Mouse (Mus musculus) large intestine, adult 2 months (tissue): ENCODE measurements around the gene Sardh. TPM values are rescaled to one million over a fixed set of nuclear protein-coding genes. Genes with fewer than 3 reads are reported as not detected.

ENCODE experiments used
- DNase-seq: peaks from one replicate; pipeline ENCODE4 v3.0.0-alpha.2; 2012; ENCODE audit warnings: low read depth, low spot score
- WGBS: fragments of 180-500 bp; shearing (Covaris S2); methylation state at CpG from one replicate; pipeline ENCODE4 v1.1.7; 2018; 5-methylcytosine and 5-hydroxymethylcytosine counted together
- polyA plus RNA-seq: library from polyadenylated mRNA; depleted of rRNA; stranded (reverse); fragments of >200 nt; gene quantifications from 2 replicates; pipeline ENCODE4 v1.2.3, GENCODE M21; 2012

Gene Sardh
- polyA plus RNA-seq, 1 experiment: 2.1 TPM

DNA sequence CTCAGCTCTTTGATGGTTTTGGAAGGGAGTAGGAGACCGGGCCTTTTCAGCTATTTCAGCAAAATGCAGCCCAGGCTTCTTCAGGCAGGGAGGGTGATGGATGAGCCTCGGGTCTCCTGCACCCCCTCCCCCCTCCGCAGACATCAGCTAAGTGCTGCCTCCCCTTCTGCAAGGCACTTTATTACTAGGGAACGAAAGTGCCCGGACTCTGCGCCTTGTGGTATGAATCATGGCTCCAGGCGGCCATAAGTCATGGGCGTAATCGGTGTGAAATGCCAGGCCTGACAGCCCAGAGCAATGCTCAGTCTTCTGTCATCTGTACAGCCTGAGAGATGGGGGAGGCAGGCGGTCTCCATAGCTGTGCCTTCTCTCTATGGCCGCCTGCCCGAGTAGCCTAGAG, 64.4 kb downstream of the Sardh start:
- WGBS: 54% methylated on average over 12 of the region's 12 CpGs
- no peak for DNase-seq

DNA sequence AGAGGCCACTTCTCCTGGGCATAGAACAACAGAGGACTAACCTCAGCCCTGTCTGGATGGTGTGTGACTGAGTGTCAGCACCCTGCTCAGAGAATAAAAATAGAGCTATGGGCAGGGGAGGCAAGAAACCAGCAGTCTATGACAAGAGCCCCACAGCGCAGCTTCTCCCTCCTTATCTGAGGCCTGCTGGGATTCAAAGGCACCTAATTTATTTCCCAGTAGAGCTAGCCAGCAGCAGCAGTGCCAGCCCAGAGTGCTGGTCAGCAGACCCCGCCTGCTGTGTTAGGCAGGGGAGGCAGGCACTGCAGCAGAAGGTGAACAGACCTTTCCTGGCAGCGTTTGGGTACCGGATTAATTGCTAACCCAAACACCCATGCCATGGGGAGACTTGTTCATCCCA, 66.2 kb downstream of the Sardh start:
- DNase-seq: no peak
- WGBS: 60% methylated on average over 4 of the region's 4 CpGs

DNA sequence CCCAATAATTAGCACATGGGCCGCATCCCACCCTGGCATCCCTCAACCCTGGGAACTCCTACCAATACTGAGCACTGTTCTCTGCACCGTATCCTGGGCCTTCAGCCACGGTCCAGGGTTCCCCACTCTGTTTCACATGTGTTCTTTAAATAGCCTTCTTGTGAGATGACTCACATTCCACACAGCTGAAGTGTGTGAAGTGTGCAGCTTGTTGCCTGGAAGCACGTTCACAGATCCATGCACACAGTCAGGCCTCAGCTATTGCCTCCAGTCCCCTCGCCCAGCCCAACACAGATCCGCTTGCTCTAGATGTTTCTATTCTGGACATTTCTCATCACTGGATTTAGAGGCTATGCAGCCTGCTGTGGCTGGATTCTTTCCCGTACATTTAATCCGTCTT, 69.0 kb downstream of the Sardh start:
- no peak for DNase-seq

DNA sequence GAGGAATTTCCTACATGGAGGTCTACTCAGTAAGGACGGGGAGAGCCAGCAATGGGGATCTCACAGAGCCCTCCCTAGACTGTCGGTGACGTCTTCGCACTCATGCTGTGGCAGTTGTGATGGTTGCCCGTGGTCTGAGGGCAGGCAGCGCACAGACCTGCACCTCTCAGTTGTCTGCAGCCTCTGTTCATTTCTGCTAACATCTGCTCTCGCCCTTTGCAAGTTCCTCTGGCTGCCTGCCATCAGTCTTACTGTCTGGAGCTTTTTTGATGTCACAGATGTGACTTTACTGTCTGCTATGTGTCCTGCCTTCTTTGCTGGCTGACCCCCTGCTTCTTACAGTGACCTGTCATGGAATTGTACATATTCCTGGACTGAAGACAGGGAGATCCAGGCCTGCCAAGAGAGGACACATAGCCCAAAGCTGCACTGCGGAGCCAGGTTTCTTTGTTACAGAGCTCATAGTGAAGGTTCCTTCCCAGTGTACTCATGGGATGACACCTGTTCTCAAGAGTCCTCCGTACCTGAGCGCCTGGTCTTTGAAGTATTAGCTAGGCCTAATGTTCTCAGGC, 72.4 kb downstream of the Sardh start:
- 72% methylated on average over 10 of the region's 10 CpGs for WGBS

More for the DNA sequence above, 69.0 kb downstream of the Sardh start:
- 62% methylated on average over 8 of the region's 8 CpGs for WGBS

DNA sequence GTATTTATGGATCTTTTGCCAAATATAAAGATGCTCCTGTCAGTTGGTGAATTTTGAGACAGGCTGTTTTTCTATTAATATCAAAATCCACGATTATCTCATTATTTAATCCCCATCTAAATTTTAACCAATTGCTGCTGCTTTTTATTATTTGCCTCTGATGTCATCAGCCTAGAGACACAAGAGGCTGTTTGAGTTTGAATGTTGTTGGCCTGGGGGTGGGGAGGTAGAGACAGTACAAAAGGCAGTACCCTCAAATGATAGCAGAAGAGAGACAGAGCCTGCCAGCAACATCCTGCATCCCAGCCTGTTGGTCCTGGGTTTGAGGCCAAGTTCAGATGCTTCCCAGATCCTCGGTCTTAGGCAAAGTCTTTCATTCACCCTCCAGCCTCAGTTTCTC, 73.9 kb downstream of the Sardh start:
- DNase-seq: no peak
- 62% methylated on average over 2 of the region's 2 CpGs for WGBS

More for the DNA sequence above, 72.4 kb downstream of the Sardh start:
- DNase-seq: no peak

- 7% methylated on average over 2 of the region's 2 CpGs for WGBS
- no peak for DNase-seq
Measured at GRCm38 (mm10) chr2:27166999-27167398, 81.1 kb downstream of the Sardh start.

- 71% methylated on average over 2 of the region's 2 CpGs for WGBS
- DNase-seq: no peak
Measured at GRCm38 (mm10) chr2:27166074-27166473, 82.1 kb downstream of the Sardh start.

DNA sequence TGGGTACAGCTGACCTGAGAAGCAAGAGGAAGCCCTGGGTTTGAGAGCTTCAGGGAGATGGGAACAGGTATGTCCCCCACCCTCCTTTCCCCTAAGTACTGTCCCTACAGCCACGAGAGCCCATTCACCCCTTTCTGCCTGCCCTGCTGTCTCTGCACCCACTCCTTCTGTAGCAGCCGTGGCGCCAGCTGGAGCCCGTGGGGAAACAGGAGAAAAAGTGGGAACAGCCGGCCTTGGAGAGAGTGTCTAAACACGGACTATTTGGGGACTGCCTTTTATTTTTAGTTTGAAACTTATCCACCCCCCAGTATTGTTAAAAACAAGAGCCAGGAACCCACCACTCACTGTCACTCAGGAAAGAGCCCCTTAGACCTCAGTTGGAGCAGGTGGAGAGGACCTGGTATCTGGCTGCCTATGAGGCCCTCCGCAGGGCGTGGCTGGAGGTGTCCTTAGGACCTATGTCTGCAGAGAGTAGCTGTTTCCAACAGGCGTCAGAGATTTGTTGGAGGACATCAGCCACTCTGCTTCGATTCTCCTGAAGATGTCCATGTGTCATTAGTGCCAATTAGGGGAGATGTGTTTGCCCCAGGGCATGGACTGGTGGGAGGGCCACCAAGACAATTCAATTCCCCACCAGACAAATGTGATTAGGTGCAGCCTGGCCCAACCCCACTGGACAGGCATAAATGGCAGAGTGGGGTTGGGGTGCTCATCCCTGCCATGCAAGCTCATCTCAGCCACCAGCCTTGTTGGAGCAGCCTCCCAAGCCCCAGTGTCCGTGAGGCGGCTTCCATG, 83.1 kb downstream of the Sardh start, which contains the start of gene Dbh:
Dbh (plus strand) TSS at position 438 of the 795 bp plus-strand sequence.
- no peak for DNase-seq
- WGBS: 76% methylated on average over 12 of the region's 12 CpGs

- no peak for DNase-seq
- WGBS: 56% methylated on average over 5 of the region's 5 CpGs
Measured at GRCm38 (mm10) chr2:27163851-27164250, 84.3 kb downstream of the Sardh start.

GRCm38 (mm10) chr2:27162656-27163055, 85.5 kb downstream of the Sardh start:
- no peak for DNase-seq
- WGBS: 67% methylated on average over 11 of the region's 11 CpGs

- WGBS: 82% methylated on average over 2 of the region's 2 CpGs
- DNase-seq: no peak
Measured at GRCm38 (mm10) chr2:27161526-27161925, 86.6 kb downstream of the Sardh start.

DNA sequence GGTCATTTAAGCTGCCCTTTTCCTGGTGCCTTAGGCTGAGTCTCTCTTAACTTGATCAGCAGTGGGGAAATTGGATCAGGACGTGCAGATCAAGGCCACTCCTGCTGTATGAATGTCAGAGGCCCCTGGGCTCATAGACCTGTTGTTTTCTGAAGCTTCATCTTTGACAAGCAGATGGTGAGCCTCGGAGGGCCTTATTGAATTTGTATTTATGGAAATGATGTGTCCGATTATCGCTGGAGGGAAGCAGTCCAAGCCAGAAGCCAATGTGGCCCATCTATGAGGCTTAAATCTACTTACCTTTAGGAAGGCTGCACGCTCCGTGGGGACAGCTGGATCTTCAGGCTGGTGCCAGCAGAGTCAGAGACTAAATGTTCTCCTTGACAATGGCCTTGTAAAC, 91.5 kb downstream of the Sardh start:
- 75% methylated on average over 6 of the region's 6 CpGs for WGBS
- no peak for DNase-seq

- 71% methylated on average over 10 of the region's 10 CpGs for WGBS
- no peak for DNase-seq
Measured at GRCm38 (mm10) chr2:27154466-27155185, 93.5 kb downstream of the Sardh start.

DNA sequence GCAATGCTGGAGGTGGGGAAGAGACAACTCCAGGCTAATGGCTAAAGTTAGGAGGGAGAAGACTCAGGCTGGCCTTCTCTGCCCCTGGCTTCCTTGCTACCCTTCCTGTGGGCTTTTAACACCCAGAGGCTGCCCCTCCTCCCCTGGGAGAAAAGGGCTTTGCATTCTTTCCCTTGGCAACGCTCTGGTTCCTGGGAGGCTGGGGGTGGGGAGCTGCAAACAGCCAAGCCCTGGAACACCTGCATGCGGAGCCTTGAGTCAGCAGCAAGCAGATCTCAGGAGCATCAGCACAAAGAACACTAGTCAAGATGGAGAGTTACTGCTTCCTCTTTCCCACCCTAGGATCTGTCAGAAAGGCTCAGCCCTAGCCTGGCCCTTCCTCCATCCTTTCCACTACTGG, 98.7 kb downstream of the Sardh start:
- WGBS: 5% methylated on average over 2 of the region's 2 CpGs
- no peak for DNase-seq

GRCm38 (mm10) chr2:27146840-27147239, 101.3 kb downstream of the Sardh start:
- WGBS: 70% methylated on average over 6 of the region's 6 CpGs

DNA sequence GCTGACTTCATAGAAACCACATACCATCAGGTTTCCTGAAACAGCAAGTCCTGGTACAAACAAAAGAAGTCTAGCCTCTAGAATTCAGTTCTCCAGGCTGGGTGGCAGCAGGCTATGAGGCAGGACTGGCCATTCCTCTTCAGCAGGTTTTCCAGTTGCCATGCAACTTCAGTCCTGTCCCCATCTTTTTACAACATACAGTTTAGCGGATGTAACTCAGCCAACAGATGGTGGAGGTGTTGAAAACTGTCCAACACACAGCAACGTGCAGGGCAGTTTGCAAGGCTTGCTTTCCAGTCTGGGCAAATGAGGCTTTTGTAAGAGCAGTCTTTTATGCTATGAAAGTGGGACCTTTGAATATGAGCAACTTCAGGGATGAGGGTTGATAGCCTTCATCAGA, 103.2 kb downstream of the Sardh start:
- WGBS: 57% methylated on average over 2 of the region's 2 CpGs
- no peak for DNase-seq

More at GRCm38 (mm10) chr2:27146840-27147239, 101.3 kb downstream of the Sardh start:
- DNase-seq: no peak

GRCm38 (mm10) chr2:27141950-27142693, 106.0 kb downstream of the Sardh start, which contains the start of gene Fam163b:
Gene Fam163b (minus strand): TSS chr2:27142491.
- no peak for DNase-seq
- 2% methylated on average over 60 of the region's 62 CpGs for WGBS
